Mouse (Mus musculus) embryonic fibroblast, embryonic 13.5 days (primary cell): ENCODE results near the gene Rasa2.

Experiments used
- CTCF ChIP-seq: IDR thresholded peaks from 2 replicates; pipeline ENCODE4 v1.5.1; 2011; ENCODE audit warnings: mild to moderate bottlenecking, control low read depth, low read length, moderate library complexity, borderline replicate concordance; ENCODE audit not compliant: insufficient read depth
- POLR2A ChIP-seq: IDR thresholded peaks from 2 replicates; pipeline ENCODE4 v1.6.1; 2011; ENCODE audit warnings: low read depth, mild to moderate bottlenecking, control low read depth, low read length, moderate library complexity

- TF ChIP-seq CTCF: no peak
- TF ChIP-seq POLR2A: no peak
These were observed 15.4 kb upstream of the Rasa2 start for GRCm38 (mm10) chr9:96646668-96647295.
